Mouse (Mus musculus) cortical plate, adult 2 months (tissue): ENCODE results near the gene Celf2.

Experiments
- CTCF ChIP-seq: fragments of 200-500 bp; IDR thresholded peaks from 2 replicates; pipeline ENCODE4 v1.5.1; 2011; ENCODE audit warnings: mild to moderate bottlenecking, control low read depth, low read length; ENCODE audit not compliant: insufficient read depth; ENCODE audit errors: extremely low read depth
- POLR2A ChIP-seq: fragments of 200-500 bp; IDR thresholded peaks from 2 replicates; pipeline ENCODE4 v1.6.1; 2011; ENCODE audit warnings: mild to moderate bottlenecking, low read length, control low read depth; ENCODE audit not compliant: insufficient read depth; ENCODE audit errors: extremely low read depth

GRCm38 (mm10) chr2:7226785-7227184, 282.6 kb downstream of the Celf2 start:
- no peak for TF ChIP-seq CTCF
- TF ChIP-seq POLR2A = no peak
